Mouse (Mus musculus): ENCODE results near the gene Slc34a1. TPM values are rescaled to one million over a fixed set of nuclear protein-coding genes. Genes with fewer than 3 reads are reported as not detected.

Gene Slc34a1
- total RNA-seq, 2 experiments from 2014 or later: 0.11 TPM; not detected in 1

DNA sequence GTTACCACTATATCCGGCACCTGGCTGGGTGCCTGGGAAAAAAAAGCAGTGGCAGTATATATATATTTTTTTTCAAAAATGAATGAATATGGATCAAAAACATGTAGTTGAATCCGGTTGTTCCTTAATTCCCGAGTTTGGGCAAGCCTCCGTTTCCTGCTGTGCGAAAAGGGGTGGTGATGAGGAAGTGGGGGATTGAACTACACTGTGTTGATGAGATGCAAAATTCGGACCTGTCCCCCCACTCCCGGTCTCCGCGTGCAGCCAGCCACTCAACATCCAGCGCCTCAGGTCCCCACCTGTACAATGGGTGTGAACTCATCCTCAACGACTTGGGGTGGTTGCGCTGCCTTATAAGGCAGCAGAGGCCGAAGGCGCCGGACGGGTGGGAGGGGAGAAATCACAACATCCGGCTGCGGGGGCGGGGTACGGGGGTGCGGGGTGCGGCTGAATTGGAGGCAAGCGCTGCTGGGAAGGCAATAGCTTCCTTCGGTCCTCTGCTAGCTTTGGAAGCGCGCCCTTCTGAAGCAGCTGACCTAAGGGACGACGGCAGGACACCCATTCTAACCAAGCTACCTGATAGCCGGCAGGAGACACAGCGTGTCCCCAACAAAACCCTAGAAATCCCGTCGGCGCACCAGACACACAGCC is 46.4 kb downstream of the Slc34a1 start:
- peak; percentile 83 for DNase-seq

- peak; percentile 96 for DNase-seq
Observed at GRCm38 (mm10) chr13:55444937-55445315, 46.9 kb downstream of the Slc34a1 start, which contains the start of gene Grk6. Gene Grk6, plus strand, starts transcription at chr13:55445072.

DNA sequence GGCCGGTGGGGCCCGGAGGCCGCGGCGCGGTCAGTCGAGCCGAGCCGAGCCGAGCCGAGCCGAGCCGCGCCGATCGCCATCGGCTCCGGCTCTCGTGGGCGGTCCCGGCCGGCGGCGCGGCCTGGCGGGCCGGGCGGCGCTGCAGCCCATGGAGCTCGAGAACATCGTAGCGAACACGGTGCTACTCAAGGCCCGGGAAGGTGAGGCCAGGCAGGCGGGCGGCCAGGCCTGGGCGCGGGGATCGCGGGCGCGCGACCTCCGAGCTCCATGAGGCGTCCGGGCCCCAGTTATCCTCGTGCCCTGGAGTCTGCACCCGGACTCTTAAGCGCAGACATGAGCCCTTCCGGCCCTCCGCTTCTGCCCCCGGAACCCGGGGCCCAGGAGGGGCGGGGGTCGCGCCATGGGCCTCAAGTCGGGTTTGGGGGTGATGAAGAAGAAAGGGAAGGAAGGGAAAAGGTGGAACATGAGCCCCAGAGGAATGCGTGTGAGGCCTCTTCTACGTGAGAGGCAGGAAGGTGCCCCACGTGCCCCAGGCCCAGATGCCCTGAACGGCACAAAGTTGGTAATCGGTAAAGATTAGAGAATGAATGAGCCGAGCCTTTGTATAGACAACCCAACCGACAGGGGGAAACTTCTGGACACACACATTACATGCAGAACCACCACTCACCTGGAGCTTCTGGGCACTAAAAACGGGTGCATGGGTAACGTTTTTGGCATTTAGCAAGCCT is 47.5 kb downstream of the Slc34a1 start:
- no peak for DNase-seq

DNA sequence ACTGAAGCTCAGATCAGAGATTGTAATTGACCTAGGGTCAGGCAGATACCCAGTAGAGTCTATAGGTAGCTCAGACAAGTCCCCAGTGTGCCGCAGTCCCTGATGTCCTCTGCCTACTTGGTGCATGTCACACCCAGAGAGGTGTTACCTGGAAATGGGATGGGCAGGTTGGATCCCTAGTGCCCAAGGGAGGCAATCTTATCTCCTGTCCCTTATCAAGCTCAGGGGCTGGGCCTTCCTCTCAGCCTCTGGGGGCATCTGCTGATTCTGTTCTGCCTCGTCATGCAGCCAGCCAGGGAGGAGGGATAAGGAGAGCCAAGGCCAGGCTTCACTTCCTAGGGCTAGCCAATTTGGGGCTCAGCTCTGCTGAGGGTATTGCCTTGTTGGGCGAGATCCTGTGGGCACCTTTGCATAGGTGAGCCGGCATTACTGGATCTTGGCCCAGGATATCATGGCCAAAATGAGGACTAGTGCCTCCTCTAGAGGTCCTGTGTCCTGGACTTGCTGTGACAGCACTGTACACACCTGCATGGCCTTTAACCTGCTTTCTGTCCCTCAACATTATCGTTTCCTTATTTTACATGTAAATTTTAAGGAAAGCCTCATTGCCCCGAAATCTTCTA is 48.6 kb downstream of the Slc34a1 start:
- DNase-seq: no peak

DNA sequence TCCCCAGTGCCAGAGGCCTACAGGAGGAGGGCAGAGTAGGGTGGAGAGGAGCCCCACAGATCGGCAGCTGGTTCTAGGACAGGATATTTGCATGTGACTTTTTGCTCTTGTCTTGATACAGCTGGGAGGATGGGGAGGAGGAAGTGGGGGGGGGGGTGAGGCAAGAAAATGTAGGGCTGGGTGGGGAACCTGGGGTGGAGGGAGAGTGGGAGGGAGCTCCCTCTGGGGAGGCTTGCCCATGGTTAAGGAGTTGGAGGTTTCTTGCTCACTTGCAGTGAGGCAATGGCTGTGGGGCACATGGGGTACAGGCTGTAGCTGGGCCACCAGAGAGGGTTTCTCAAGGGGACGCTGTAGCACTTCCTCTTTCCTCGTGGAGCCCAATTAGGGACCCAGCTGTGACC is 49.6 kb downstream of the Slc34a1 start:
- DNase-seq: no peak

DNA sequence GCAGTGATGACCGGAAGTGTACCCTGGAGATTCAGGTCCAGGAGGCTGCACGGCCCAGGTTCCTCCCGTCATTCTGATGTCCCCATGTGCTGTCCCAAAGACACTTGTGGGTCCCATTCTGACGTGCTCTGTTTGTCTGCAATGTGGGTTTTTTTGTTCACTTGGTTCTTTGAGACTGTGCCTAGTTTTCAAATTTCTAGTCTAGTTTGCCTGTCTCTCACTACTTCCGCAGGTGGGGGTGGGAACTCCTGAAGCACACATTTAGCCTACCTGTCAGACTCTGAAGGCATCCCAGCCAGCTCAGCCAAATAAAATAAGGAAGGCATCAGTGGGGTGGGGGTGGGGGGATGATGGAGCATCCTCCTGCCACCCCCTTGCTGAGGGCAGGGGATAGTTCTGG is 50.1 kb downstream of the Slc34a1 start:
- no peak for DNase-seq

DNA sequence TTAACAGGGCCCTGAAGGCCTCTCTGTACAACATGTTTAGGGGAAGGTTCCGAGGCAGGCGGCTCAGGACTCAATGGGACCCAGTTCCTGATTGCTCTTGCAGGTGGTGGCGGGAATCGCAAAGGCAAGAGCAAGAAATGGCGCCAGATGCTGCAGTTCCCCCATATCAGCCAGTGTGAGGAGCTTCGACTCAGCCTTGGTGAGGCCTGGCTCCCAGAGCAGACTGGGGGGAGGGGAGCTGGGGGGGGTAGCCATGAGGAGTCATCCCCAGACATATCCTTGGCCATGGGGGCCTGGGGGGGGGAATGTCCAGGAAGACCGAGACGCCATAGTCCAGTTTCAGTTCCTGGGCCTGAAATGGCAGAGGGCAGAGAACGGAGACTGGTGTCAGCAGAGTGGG is 51.2 kb downstream of the Slc34a1 start:
- no peak for DNase-seq

DNA sequence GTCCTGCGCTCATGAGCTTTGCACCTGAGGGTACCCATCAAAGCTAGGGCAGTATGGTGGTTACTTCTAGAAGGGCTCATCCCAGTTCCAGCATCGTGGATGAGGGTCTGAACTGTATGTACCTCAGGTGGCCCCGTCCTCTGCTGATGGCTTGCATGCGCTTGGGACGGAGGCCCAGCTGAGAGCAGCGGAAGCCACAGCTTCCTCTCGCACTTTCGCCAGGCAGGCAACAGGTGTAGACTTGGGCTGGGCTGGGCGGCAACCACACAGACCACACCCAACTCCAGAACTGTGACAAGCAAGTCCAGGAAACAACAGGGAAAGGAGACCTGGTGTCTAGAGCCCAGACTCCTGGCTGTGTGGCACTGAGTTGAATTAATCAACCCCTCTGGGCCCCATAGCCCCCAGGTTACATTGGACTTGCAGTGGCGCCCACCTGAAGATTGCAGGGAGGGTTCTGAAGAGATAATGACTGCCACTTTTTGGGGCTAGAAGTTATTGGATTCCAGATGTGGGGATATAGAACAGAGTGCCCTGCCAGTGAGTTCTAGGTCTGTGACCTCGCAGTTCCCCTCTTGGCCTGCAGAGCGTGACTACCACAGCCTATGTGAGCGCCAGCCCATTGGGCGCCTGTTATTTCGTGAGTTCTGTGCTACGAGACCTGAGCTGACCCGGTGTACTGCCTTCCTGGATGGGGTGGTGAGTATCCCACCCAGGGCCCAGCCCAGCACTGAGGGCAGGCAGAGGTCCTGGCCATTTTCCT is 51.9 kb downstream of the Slc34a1 start:
- no peak for DNase-seq

- DNase-seq: peak; percentile 87
Observed at GRCm38 (mm10) chr13:55450511-55450980, 52.6 kb downstream of the Slc34a1 start.

GRCm38 (mm10) chr13:55451296-55451695 is 53.3 kb downstream of the Slc34a1 start:
- no peak for DNase-seq

DNA sequence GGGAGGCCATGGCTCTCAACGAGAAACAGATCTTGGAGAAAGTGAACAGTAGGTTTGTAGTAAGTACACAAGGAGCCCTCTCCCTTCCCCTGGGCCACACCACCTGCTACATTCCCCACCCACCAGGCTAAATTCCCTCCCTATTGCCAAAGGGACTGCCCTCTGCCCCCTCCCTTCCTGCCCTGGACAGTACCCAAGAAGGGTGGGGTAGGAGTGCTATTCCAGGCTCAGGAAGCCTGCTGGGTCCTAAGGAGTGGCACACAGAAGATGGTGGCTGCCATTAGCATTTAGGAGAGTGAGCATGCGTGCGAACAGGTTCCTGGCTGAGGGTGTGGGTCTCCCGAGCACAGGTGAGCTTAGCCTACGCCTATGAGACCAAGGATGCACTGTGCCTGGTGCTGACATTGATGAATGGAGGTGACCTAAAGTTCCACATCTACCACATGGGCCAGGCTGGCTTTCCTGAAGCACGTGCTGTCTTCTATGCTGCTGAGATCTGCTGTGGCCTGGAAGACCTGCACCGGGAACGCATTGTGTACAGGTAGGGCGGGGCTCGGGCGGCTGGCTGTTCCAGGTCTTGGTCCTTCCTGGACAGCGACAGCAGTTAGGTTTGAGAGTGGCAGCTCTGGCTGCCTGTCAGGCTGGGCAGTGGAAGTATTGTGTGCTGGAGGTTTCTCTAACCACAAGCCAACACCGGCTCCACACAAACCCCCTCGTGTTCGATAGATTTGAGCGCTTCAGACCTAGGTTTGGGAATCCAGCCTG is 54.0 kb downstream of the Slc34a1 start:
- no peak for DNase-seq

DNA sequence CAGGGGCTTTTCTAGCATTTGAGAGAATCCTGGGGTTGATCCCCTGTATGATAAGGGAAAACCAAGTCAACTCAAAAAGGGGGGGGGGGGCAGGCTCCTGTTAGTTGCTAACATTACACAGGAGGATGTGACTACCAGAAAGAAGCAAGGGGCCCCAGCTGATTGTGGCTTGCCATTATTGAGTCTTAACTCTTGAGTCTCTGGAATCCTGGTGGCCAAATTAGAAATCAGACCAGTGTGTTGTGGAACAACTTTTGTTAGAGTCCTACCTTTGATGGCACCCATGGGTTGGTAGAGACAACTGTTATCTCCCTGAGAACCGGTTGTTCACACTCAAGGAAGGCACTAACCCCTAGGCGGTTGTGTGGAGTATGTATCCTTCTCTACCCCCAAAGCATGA is 65.0 kb downstream of the Slc34a1 start:
- DNase-seq: no peak

DNA sequence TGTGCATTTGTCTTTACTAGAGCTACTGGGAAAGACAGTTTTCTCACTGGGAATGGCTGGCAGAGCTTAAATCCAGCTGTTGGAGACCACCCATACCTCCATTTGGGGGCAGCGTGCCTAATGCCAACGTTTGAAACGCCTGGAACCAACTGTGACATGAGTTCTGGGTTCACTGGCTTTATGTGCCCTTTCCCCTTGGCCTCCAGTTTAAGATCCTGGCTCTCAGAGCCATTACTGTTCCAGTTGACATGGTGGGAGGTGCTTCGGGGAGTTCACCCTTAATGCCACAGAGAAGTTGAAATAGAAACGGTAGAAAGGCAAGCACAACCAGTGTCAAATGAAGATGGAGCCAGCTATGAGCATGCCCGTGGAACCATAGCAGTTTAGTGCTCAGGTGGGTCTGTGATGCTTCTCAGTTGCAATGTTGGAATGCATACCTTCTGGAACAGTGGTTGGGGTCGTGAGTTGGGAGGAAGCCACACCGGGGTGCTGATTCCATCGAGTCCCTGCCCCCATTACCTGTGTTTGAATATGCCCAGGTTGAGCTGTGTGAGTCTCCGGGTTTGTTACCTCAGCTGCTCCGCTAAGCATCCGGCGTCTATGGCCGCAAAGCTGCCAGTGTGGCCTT is 65.5 kb downstream of the Slc34a1 start:
- no peak for DNase-seq

- DNase-seq: peak; percentile 57
Observed at GRCm38 (mm10) chr13:55464027-55464884, 66.3 kb downstream of the Slc34a1 start, which contains the start of gene Prr7. Gene Prr7, plus strand, starts transcription at chr13:55464267.

GRCm38 (mm10) chr13:55465184-55465583 is 67.2 kb downstream of the Slc34a1 start:
- no peak for DNase-seq

Small RNA genes lying within 50 kb of the gene (microRNA-seq; reads per million reads assigned to microRNA genes)
- gene Mir6943: 0.50 to 0.64 reads per million in 2 experiments

Other genes starting within 250 kb of the Slc34a1 start
- 10 to 100 TPM; 16.3 to 24.5 TPM for gene Fgfr4, start 245.5 kb upstream of the Slc34a1 start, total RNA-seq (2021)
- gene Nsd1, start 188.4 kb upstream of the Slc34a1 start, total RNA-seq (2021): 10 to 100 TPM; 75.4 to 89.6 TPM
- 10 to 100 TPM; 66.3 to 79.2 TPM for gene Prelid1, start 77.7 kb upstream of the Slc34a1 start, total RNA-seq (2021)
- 10 to 100 TPM; 36.0 to 37.2 TPM for gene Rab24, start 76.2 kb upstream of the Slc34a1 start, total RNA-seq (2021)
- gene Mxd3, start 68.4 kb upstream of the Slc34a1 start, total RNA-seq (2021): 1 to 10 TPM; 6.2 to 7.8 TPM
- 10 to 100 TPM; 37.0 to 45.1 TPM for gene Lman2, start 35.4 kb upstream of the Slc34a1 start, total RNA-seq (2021)
- under 1 TPM; 0.19 to 0.36 TPM for gene Rgs14, start 28.5 kb upstream of the Slc34a1 start, total RNA-seq (2021)
- not detected for gene Pfn3, start 17.0 kb downstream of the Slc34a1 start, total RNA-seq (2021)
- gene F12, start 28.6 kb downstream of the Slc34a1 start, total RNA-seq (2021): under 1 TPM in 1 of 2 experiments, not detected in 1; 0.34 TPM
- 10 to 100 TPM; 17.4 to 22.3 TPM for gene Grk6, start 46.9 kb downstream of the Slc34a1 start, total RNA-seq (2021)
- gene Prr7, start 66.1 kb downstream of the Slc34a1 start, total RNA-seq (2021): 1 to 10 TPM; 2.1 to 2.5 TPM
- 10 to 100 TPM; 52.6 to 71.2 TPM for gene Dbn1, start 89.9 kb downstream of the Slc34a1 start, total RNA-seq (2021)
- gene Pdlim7, start 115.5 kb downstream of the Slc34a1 start, total RNA-seq (2021): 100 to 1,000 TPM; 458 to 513 TPM
- 1 to 10 TPM; 2.0 to 4.0 TPM for gene Dok3, start 131.1 kb downstream of the Slc34a1 start, total RNA-seq (2021)
- 10 to 100 TPM; 12.7 to 13.7 TPM for gene Ddx41, start 138.5 kb downstream of the Slc34a1 start, total RNA-seq (2021)
- 10 to 100 TPM; 19.9 to 26.5 TPM for gene Fam193b, start 172.9 kb downstream of the Slc34a1 start, total RNA-seq (2021)
- 100 to 1,000 TPM; 147 to 192 TPM for gene Tmed9, start 175.5 kb downstream of the Slc34a1 start, total RNA-seq (2021)
- gene B4galt7, start 201.7 kb downstream of the Slc34a1 start, total RNA-seq (2021): 1 to 10 TPM; 8.3 to 9.2 TPM
- gene Caml, start 224.8 kb downstream of the Slc34a1 start, total RNA-seq (2021): 10 to 100 TPM; 13.0 to 17.1 TPM
- 10 to 100 TPM; 27.8 to 30.1 TPM for gene Ddx46, start 236.8 kb downstream of the Slc34a1 start, total RNA-seq (2021)